Mouse (Mus musculus) heart, adult 9 months (tissue): ENCODE data around the gene Gm17655.
"Not testable (repeated sequence)": the region's sequence is repeated elsewhere in the genome, so short reads cannot be mapped to it uniquely, and the experiment has no call there.

Experiments used
- DNase-seq, 2 experiments: peaks; one replicate each; pipeline ENCODE4 v3.0.0; 2022; ENCODE audit warnings: low spot score in 2 of 2

The Gm17655 gene

GRCm38 (mm10) chr5:110072413-110072812 is at the start of gene Gm17655:
Gm17655 (minus strand) TSS chr5:110072513.
- not testable (repeated sequence) for DNase-seq

DNA sequence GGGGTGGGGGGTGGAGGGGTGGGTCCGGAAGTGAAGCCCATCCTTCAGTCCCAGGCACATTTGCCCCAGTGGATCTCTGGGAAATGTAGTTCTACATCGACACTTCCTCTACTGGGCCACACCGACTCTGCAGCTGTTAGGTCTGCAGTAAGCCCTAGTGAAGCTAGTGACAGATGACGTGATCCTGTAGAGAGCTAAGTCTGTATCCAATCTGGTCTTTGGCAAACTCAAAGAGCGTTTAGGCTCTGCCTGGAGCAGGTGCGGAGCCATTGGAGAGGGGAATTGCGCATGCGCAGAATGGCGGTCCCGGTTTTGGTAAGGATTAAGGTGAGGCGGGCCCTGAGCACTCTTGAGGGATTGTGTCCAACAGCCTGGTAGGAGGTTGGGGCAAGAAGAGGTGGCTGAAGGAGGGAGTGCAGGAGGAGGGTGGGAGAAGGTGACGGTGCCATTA is 37.7 kb upstream of the Gm17655 start, which contains the start of gene Zfp605:
TSS of gene Zfp605 (plus strand) at position 102 of the 451 bp plus-strand sequence.
- DNase-seq = peak; percentile 88 to 91

DNA sequence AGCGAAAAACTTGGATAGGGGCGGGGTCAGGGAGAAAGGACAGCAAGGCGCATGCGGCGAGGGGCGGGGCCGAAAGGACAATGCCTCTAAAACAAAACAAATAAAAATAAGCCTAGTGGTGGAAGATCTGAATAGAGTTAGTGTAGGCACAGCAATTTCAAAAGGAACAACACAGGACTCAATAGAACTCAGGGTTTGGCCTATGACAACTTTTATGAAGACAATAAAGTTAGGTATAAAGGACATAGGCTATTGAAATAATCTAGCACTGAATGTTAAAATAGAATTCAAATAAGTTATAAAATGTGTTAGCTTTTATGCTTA is 36.0 kb upstream of the Gm17655 start:
- DNase-seq = no peak

DNA sequence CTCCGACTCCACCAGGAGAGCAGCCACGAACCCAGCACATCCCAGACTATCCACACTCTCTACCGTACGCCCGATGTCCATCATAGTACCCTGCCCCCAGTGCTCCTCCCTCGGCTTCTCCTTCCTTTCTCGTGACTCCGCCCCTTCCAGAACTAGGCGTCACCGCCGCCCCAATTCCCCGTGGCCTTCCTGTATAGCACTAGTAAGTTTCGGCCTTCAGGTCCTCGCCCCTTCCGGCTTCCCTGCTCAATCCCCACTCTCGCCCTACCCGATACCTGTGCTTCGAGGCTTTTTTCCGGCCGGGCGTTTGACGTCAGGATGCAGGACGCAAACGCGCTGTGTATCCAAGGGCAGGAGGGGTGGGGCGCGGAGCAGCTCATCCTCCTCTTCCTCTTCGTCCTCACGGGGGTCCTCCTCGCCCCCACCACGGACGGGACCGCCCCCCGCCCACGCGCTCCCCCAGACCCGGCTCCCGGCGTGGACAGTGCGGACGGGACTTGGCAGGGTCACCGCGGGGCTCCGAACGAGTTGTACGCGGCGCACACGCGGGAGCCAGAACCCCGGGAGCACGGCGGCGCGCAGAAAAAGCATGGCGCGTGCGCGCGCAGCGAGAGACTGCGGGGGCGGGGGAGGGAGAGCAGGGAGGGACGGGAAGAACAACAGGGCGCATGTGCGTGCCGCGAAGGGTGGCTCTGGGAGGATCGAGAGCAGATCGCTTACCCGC is 35.4 kb upstream of the Gm17655 start, which contains the start of gene Gtpbp6:
TSS of gene Gtpbp6 (minus strand) at position 617 of the 724 bp plus-strand sequence.
- DNase-seq = peak; percentile 95 to 96

- DNase-seq = no peak
Observed at GRCm38 (mm10) chr5:110106901-110107564, 34.7 kb upstream of the Gm17655 start.

- DNase-seq = no peak
Observed at GRCm38 (mm10) chr5:110106140-110106871, 34.0 kb upstream of the Gm17655 start.

GRCm38 (mm10) chr5:110104616-110105380 is 32.5 kb upstream of the Gm17655 start:
- DNase-seq = no peak

DNA sequence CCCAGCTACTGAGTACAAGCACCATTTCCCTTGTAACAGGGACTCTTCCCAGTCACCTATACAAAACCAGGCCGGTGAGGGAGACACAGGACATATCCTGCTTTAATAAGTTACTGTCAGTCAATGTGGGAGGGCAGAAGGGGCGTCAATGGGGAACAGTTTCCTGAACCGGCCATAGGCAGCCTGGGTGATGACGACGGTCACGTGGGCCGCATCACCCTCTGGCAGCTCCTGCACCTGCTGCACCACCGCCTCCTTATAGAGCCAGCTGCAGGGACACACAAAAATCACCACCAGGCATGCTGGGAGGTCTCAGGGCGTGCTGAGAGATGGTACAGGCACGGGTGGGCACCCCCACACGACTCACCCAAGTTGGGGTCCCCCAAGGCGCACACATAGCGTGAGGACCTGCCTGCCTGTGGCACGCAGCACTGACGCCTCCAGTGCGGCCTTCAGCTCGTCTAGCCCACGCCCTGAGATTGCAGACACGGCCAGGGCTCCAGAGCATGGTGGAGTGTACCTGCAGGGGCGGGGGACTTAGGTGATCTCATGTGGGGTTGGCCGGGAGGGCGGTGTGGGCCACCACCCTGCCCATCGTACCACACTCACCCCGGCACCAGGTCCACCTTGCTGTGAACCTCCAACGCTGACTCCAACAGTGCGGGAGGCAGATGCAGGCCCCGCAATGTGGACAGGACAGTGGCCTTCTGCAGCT is 31.7 kb upstream of the Gm17655 start:
- no peak for DNase-seq

- no peak for DNase-seq
Observed at GRCm38 (mm10) chr5:110102853-110103625, 30.7 kb upstream of the Gm17655 start.

DNA sequence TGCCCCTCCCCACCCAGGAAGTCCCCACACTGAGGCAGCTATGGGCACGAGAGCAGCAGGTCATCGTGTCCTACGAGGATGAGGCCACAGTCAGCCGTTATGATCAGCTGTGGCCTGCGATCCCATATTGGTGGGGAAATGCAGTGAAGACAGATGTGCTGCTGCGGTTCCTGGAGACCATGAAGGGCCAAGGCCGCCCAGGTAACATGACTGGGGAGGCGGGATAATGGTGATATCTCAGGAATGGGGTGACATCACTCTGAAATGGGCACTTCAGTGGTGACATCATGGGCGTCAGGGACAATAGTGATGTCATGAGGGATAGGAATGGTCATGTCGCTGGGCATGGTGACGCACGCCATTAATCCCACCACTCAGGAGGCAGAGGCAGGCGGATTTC is 30.1 kb upstream of the Gm17655 start:
- no peak for DNase-seq

DNA sequence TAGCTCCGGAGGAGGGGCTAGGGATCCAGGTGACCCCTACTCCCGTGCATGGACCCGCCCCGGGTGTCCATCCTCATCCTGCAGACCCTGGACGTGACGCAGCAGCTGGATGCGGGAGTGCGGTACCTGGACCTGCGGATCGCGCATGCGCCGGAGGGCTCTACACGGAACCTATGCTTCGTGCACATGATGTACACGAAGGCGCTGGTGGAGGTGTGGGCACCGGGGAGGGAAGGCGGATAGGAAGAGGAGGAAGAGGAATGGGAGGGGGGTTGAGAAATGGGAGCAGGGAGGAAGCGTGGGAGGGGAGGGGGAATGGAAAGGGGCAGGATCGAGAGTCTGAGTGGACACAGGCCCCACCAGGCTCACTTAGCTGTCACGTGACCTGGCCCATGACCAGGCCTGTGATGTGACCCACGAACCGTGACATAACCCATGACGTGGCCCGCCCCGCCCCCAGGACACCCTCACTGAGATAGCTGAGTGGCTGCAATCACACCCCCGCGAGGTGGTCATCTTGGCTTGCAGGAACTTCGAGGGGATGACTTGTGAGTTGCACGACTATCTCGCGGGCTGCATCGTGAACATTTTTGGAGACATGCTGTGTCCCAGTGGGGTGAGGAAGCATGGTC is 29.5 kb upstream of the Gm17655 start:
- no peak for DNase-seq

DNA sequence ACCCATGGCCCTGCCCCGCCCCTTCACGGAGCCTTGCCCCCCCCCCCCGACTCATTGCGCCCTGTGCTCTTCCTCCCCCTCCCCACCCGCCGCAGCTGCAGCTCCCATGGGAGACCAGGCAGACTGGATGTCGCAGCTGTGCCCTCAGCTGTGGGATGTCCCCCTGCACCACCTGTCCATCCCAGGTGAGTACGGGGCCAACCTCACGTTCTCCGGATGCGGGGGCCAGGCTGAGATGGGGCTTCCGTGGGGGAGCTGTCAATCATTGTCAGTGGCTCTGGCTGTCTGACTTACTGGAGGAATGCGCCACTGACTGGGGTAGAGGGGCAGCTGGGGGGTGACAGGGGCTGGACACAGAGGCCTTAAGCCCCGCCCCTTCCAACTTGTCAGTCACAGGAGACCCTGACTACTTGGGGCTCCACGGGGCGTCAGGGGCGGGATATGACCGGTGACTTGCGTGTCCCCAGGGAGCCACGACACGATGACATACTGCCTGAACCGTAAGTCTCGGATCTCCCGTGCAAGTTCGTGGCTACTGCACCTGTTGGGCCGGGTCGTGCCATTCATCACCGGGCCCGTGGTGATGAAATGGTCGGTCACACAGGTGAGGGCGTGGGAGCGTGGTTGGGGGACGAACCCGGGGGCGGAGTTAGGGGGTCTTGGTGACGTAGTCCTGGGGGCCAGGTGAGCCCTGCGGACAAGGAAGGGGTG is 28.8 kb upstream of the Gm17655 start:
- DNase-seq = no peak

- no peak for DNase-seq
Observed at GRCm38 (mm10) chr5:110099656-110100580, 27.6 kb upstream of the Gm17655 start, which contains the start of gene Plcxd1. Plcxd1 (plus strand) TSS chr5:110099969.

GRCm38 (mm10) chr5:110098991-110099477 is 26.7 kb upstream of the Gm17655 start:
- DNase-seq = no peak

DNA sequence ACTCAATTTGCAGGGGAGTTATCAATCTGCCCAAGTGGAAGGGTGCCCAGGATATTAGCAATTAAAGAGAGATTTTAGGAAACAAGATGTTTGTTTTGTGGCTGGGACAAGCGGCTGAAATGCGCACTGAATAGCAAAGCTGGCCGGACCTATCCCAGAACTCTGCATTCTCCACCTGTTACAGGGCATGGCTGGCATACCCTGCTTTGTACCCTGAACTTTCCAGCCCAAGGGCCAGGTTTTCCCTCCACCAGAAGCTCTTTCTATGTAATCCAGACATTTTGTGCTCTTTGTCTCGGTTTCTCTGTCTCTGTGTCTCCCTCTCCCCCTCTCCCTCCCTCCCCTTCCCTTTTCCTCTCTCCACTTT is 22.5 kb upstream of the Gm17655 start:
- no peak for DNase-seq

DNA sequence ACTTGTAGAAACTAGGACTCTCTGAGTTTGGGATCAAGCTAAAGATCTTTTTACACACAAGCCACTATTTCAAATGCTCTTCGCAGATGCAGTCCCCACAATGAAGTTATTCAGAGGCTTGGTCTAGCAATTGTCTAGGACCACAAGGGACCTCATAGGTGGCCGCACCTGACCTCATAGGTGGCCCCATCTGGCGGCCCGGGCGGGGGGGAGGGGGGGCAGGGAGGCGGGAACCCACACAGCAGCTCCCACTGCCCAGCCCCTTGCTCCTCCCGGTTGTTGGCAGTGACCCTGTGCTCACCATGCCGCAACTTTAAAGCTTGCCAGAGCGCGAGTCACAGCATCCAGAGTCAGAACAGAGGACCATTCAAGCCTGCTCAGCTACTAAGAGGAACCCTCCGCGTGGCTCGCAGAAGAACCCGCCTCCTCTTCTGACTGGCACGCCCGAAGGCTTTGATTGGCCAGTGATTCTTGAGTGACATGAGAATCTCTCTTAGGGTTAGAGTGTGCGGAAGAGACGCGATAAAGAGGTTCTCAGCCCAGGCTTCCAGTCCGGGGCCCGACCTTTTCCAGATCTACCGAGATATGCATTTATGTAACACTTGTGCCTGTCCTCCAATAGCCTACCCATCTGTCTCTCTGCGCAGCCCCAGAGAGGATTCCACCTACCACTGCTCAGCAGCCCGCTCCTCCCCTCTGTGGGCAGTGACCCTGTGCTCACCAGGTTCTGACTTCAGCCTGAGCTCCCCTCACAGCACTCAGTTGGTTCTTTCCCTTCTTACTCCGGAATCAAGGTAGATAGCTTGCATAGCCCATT is 21.9 kb upstream of the Gm17655 start, which contains the start of gene Gm35315:
TSS of gene Gm35315 (minus strand) at position 391 of the 817 bp plus-strand sequence.
- peak; percentile 90 to 91 for DNase-seq

DNA sequence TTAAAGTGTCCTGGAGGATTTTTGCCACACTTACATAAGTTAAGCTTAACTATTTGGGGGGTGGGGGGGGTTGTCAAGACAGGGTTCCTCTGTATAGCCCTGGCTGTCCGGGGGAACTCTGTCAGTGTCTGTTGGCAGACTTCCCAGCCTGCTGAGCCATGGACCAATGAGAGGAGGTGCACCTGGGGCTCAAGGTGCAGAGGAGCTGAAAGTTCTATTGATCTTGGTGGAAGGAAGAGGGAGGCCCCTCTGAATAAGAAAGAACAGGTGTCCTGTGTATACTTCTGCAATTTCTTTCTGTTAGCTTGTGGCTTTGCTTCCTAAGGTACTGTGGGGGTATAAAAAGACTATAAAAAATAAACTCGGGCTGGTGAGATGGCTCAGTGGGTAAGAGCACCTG is 19.2 kb upstream of the Gm17655 start:
- no peak for DNase-seq
